Mouse (Mus musculus) liver, adult 2 months (tissue): ENCODE data around the gene Pde4dip. TPM values are rescaled to one million over a fixed set of nuclear protein-coding genes. Genes with fewer than 3 reads are reported as not detected.

ENCODE experiments used
- DNase-seq: peaks from one replicate; pipeline ENCODE4 v3.0.0-alpha.2; 2011; ENCODE audit warnings: low read depth, low spot score; ENCODE audit errors: extremely low read depth
- H3K27ac ChIP-seq: fragments of 200-500 bp; replicated peaks from 2 replicates; pipeline ENCODE4 v1.5.1; 2012; ENCODE audit warnings: low read depth, mild to moderate bottlenecking, control low read depth, inconsistent platforms, low read length; ENCODE audit not compliant: insufficient read depth
- H3K27me3 ChIP-seq: fragments of 200-500 bp; 2 replicates; pipeline ENCODE4 v1.6.1; 2012; ENCODE audit warnings: mild to moderate bottlenecking, moderate library complexity, low read length, inconsistent platforms; ENCODE audit not compliant: control insufficient read depth, insufficient read depth
- H3K36me3 ChIP-seq: fragments of 200-500 bp; 2 replicates; pipeline ENCODE4 v1.6.1; 2012; ENCODE audit warnings: low read length, inconsistent platforms; ENCODE audit not compliant: control insufficient read depth, insufficient read depth
- H3K4me1 ChIP-seq: fragments of 200-500 bp; 2 replicates; pipeline ENCODE4 v1.6.1; 2011; ENCODE audit warnings: low read length; ENCODE audit not compliant: control insufficient read depth, insufficient read depth
- H3K4me3 ChIP-seq: fragments of 200-500 bp; 2 replicates; pipeline ENCODE4 v1.5.1; 2011; ENCODE audit warnings: low read depth, mild to moderate bottlenecking, control low read depth, low read length, moderate library complexity; ENCODE audit not compliant: insufficient read depth
- H3K79me2 ChIP-seq: fragments of 200-500 bp; 2 replicates; pipeline ENCODE4 v1.6.1; 2012; ENCODE audit warnings: inconsistent platforms, mild to moderate bottlenecking, low read length, moderate library complexity; ENCODE audit not compliant: control insufficient read depth, insufficient read depth
- H3K9ac ChIP-seq: fragments of 200-500 bp; 2 replicates; pipeline ENCODE4 v1.6.1; 2012; ENCODE audit warnings: low read depth, mild to moderate bottlenecking, control low read depth, inconsistent platforms, low read length
- CTCF ChIP-seq: fragments of 200-500 bp; IDR thresholded peaks from 2 replicates; pipeline ENCODE4 v1.5.1; 2011; ENCODE audit warnings: low read depth, low read length, control low read depth
- POLR2A ChIP-seq: fragments of 200-500 bp; IDR thresholded peaks from 2 replicates; pipeline ENCODE4 v1.6.1; 2011; ENCODE audit warnings: low read length, control low read depth; ENCODE audit not compliant: insufficient read depth; ENCODE audit errors: extremely low read depth
- WGBS: fragments of 180-500 bp; shearing (Covaris S2); methylation state at CpG from one replicate; pipeline ENCODE4 v1.1.7; 2018; 5-methylcytosine and 5-hydroxymethylcytosine counted together
- polyA plus RNA-seq: library from polyadenylated mRNA; depleted of rRNA; stranded (reverse); fragments of >200 nt; gene quantifications from 2 replicates; pipeline ENCODE4 v1.2.3, GENCODE M21; 2012
- total RNA-seq: library from RNA; depleted of rRNA; stranded (reverse); fragments of >200 nt; gene quantifications from 2 replicates; pipeline ENCODE4 v1.2.3, GENCODE M21; 2014

Gene Pde4dip
- total and polyA plus RNA-seq, 2 experiments, result 24.0 to 50.1 TPM

DNA sequence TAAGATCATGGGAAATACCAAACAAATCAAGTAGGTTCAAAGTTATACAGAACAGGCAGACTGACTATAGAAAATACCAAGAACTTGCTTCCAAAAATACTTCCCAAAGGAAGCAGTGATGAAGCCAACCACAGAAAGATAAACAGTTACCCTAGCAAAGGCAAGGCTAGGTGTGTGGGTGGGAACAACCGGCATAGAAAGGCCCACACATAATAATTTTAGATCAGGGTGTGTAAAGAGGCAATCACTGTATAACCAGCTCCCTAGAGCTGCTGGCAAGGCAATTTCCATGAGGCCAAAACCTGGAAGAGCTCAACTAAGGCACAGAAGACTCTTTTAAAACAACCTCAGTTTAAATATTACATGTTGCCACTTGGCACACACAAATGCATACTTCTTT, 29.1 kb downstream of the Pde4dip start:
- Histone ChIP-seq H3K27me3 (no peaks in the 10 kb centered on the region), H3K79me2 (peaks cover 39% of the 10 kb centered on the region), H3K27ac (no peak overlapping the region), H3K36me3 (no peaks in the 10 kb centered on the region), H3K4me1 (peaks cover 4% of the 10 kb centered on the region), H3K9ac (no peak overlapping the region), H3K4me3 (no peak overlapping the region)
- WGBS, result 20% methylated on average over 1 of the region's 1 CpGs
- DNase-seq, result no peak
- TF ChIP-seq CTCF (no peak), POLR2A (no peak)

DNA sequence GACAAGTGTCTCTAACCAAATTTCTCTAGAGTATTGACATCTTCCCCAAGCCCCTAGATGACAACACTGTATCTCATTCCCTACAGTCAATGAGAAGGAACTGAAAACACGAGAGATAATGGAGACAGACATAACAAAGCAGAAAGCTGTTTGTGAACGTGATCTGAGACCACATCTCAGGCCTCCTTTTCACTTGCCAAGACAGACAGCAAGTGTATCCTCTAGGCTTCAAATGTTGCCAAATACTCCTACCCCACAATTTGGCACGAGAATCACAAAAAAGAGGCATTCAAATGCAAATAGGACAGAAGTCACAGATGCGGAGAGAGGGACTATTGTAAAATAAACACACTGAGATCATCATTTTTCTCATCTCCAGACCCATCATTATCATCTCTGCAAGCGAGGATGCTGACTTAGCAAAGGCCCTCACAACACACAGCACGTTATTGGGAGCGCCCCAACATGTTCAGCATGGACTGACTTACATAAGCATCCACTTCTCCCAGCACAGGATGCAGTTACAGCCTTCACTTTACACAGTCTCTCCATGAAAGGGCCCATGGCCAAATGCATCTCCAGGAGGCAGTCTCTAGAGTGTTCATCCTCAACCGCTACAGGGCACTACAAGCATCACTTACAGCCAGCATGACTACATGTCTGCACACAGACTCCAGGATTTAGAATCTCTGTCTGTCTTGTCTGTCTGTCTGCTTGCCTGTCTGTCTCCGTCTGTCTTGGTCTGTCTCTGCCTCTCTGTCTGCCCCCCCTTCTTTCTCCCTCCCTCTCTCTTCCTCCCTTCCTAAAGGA, 33.7 kb downstream of the Pde4dip start:
- Histone ChIP-seq H3K79me2 (peaks cover 27% of the 10 kb centered on the region), H3K27me3 (no peaks in the 10 kb centered on the region), H3K4me3 (no peak overlapping the region), H3K4me1 (no peaks in the 10 kb centered on the region), H3K9ac (no peak overlapping the region), H3K27ac (no peak overlapping the region), H3K36me3 (peaks cover 1% of the 10 kb centered on the region; the same call in 1 of the 2 replicates)
- 75% methylated on average over 9 of the region's 9 CpGs for WGBS
- DNase-seq, result no peak
- TF ChIP-seq POLR2A, result no peak
- TF ChIP-seq CTCF, result no peak

DNA sequence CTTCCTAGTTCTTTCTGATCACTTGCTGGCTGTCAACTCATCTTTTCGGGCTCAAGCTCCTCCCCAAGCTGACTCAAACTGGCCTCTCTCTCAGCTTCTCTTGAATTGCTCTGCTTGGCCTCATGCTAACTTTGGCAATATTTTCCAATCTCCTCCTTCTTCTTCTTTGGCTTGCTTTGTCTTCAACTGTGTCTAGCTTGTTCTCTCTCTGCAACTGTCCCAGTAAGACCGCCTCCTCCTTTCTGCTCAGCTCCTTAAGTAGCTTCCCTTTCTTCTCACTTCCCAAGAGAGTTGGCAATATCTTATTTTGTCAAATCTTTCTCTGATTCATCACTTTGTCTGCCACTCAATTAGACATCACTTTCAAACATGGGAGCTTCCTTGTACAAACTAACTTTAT, 36.7 kb downstream of the Pde4dip start:
- TF ChIP-seq CTCF (no peak), POLR2A (no peak)
- H3K4me3 ChIP-seq, result no peak overlapping the region
- H3K27ac ChIP-seq, result no peak overlapping the region
- H3K27me3 ChIP-seq, result no peaks in the 10 kb centered on the region
- H3K4me1 ChIP-seq, result peaks cover 10% of the 10 kb centered on the region
- peaks cover 1% of the 10 kb centered on the region; the same call in 1 of the 2 replicates for H3K36me3 ChIP-seq
- H3K79me2 ChIP-seq, result peaks cover 21% of the 10 kb centered on the region
- no peak overlapping the region for H3K9ac ChIP-seq
- 83% methylated on average over 2 of the region's 2 CpGs for WGBS
- DNase-seq, result no peak

DNA sequence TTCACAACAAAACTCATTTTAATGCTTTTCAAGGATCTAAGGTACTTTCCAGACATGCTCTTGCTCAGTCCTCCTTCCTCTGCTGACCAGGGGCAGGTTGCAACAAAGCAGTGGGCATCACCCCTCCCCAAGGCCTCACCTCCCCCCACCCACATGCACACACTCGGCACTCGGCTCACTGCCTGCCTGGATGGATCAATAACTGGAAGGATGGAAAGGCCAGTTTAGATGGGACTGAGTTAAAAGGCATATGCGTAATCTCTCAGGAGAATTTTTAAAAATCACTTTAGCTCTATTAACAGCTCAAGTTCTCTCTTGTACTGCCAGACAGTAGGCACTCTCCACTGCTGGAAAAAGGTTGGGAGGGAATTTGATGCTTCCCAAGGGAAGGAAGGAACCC, 40.9 kb downstream of the Pde4dip start:
- TF ChIP-seq CTCF (no peak), POLR2A (no peak)
- Histone ChIP-seq H3K36me3 (peaks cover 3% of the 10 kb centered on the region; the same call in 1 of the 2 replicates), H3K27ac (peak overlapping the region; percentile 84), H3K4me1 (peaks cover 21% of the 10 kb centered on the region), H3K27me3 (no peaks in the 10 kb centered on the region), H3K9ac (no peak overlapping the region), H3K79me2 (peaks cover 11% of the 10 kb centered on the region), H3K4me3 (no peak overlapping the region)
- WGBS, result 23% methylated on average over 3 of the region's 3 CpGs
- DNase-seq, result peak; percentile 64

DNA sequence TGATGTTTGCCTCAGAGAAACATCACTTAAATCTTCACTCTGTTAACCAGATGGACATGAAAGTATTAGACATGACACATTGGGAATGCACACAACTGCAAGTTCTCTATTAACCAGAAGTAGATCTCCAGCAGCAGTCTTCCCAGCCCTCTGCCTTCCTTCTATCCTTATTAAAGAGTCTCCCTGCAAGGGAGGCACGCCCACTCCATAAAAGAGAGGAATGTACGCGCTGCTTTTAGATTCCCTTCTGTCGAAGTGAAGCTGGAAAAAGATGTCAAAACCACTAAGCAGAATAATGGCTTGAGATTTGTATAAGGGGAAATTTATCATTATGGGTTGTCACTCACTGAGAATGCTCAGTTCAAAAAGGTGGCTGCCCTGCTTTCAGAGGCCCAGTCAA, 42.1 kb downstream of the Pde4dip start:
- no peak for DNase-seq
- Histone ChIP-seq H3K4me3 (no peak overlapping the region), H3K4me1 (peaks cover 21% of the 10 kb centered on the region), H3K27ac (no peak overlapping the region), H3K79me2 (peaks cover 14% of the 10 kb centered on the region; the same call in 1 of the 2 replicates), H3K9ac (no peak overlapping the region), H3K36me3 (peaks cover 13% of the 10 kb centered on the region), H3K27me3 (no peaks in the 10 kb centered on the region)
- WGBS, result 85% methylated on average over 4 of the region's 4 CpGs
- TF ChIP-seq CTCF (no peak), POLR2A (no peak)

DNA sequence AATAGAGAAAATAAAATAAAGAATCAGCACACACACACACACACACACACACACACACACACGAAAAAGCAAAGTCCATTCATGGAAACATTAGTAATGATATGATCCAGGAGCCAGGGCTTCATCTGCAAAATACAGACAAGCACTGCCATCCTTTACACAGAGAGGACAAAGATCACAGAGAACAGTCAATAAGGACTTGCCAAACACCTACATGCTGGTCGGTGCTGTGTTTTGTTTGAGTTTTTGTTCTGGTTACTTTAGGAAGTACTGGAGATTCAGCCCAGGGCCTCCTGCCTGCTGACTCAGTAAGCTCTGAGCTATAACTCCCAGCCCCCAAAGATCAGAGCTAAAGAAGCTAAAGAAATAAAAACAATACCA, 43.7 kb downstream of the Pde4dip start:
- no peak for TF ChIP-seq POLR2A
- TF ChIP-seq CTCF, result no peak
- no peak overlapping the region for H3K9ac ChIP-seq
- DNase-seq, result peak; percentile 99
- H3K27ac ChIP-seq, result peak overlapping the region; percentile 98
- no peak overlapping the region for H3K4me3 ChIP-seq
- H3K79me2 ChIP-seq, result peaks cover 9% of the 10 kb centered on the region; the same call in 1 of the 2 replicates
- 14% methylated on average over 2 of the region's 2 CpGs for WGBS
- peaks cover 21% of the 10 kb centered on the region for H3K36me3 ChIP-seq
- H3K4me1 ChIP-seq, result peaks cover 21% of the 10 kb centered on the region
- no peaks in the 10 kb centered on the region for H3K27me3 ChIP-seq
